Mouse (Mus musculus) bone marrow, adult 2 months (tissue): ENCODE data around the gene Rgs12.

ENCODE experiments used
- CTCF ChIP-seq: fragments of 200-500 bp; IDR thresholded peaks from 2 replicates; pipeline ENCODE4 v1.5.1; 2011; ENCODE audit warnings: low read length, control low read depth; ENCODE audit not compliant: control insufficient read depth, insufficient read depth
- POLR2A ChIP-seq: fragments of 200-500 bp; IDR thresholded peaks from 2 replicates; pipeline ENCODE4 v1.6.1; 2011; ENCODE audit warnings: low read depth, mild to moderate bottlenecking, control low read depth, low read length, borderline replicate concordance; ENCODE audit not compliant: control insufficient read depth

- no peak for TF ChIP-seq CTCF
- no peak for TF ChIP-seq POLR2A
Measured at GRCm38 (mm10) chr5:35010656-35011055, 61.4 kb downstream of the Rgs12 start.
